Mouse (Mus musculus): ENCODE measurements around the gene Ror2.

Ror2 gene

GRCm38 (mm10) chr13:53233826-53234786 lies 51.8 kb downstream of the Ror2 start:
- DNase-seq (ENCODE audit: low spot score in 2 of 2) = no peak

GRCm38 (mm10) chr13:53233381-53233780 lies 52.5 kb downstream of the Ror2 start:
- peak; percentile 28 for DNase-seq (ENCODE audit: low spot score in 2 of 2)

GRCm38 (mm10) chr13:53232419-53232818 lies 53.5 kb downstream of the Ror2 start:
- no peak for DNase-seq (ENCODE audit: low spot score in 2 of 2)

GRCm38 (mm10) chr13:53230446-53231161 lies 55.3 kb downstream of the Ror2 start:
- peak; percentile 22 to 37 for DNase-seq (ENCODE audit: low spot score in 2 of 2)

- no peak for DNase-seq (ENCODE audit: low spot score in 2 of 2)
These were observed 58.9 kb downstream of the Ror2 start for GRCm38 (mm10) chr13:53227019-53227418.

- DNase-seq (ENCODE audit: low spot score in 2 of 2) = no peak
These were observed 59.5 kb downstream of the Ror2 start for GRCm38 (mm10) chr13:53226461-53226860.

GRCm38 (mm10) chr13:53225925-53226324 lies 60.0 kb downstream of the Ror2 start:
- no peak for DNase-seq (ENCODE audit: low spot score in 2 of 2)

- no peak for DNase-seq (ENCODE audit: low spot score in 2 of 2)
These were observed 64.7 kb downstream of the Ror2 start for GRCm38 (mm10) chr13:53221176-53221575.

GRCm38 (mm10) chr13:53219889-53220288 lies 66.0 kb downstream of the Ror2 start:
- no peak for DNase-seq (ENCODE audit: low spot score in 2 of 2)

- DNase-seq (ENCODE audit: low spot score in 2 of 2) = no peak
These were observed 66.5 kb downstream of the Ror2 start for GRCm38 (mm10) chr13:53219391-53219790.

- DNase-seq (ENCODE audit: low spot score in 2 of 2) = no peak
These were observed 68.4 kb downstream of the Ror2 start for GRCm38 (mm10) chr13:53217396-53217975.

GRCm38 (mm10) chr13:53211971-53212733 lies 73.8 kb downstream of the Ror2 start:
- DNase-seq (ENCODE audit: low spot score in 2 of 2) = no peak

GRCm38 (mm10) chr13:53208556-53208955 lies 77.4 kb downstream of the Ror2 start:
- no peak for DNase-seq (ENCODE audit: low spot score in 2 of 2)

- DNase-seq (ENCODE audit: low spot score in 2 of 2) = no peak
These were observed 80.6 kb downstream of the Ror2 start for GRCm38 (mm10) chr13:53205128-53205911.

- peak in 1 of 2 experiments; percentile 36 for DNase-seq (ENCODE audit: low spot score in 2 of 2)
These were observed 83.5 kb downstream of the Ror2 start for GRCm38 (mm10) chr13:53202439-53202830.

- peak; percentile 11 to 22 for DNase-seq (ENCODE audit: low spot score in 2 of 2)
These were observed 84.1 kb downstream of the Ror2 start for GRCm38 (mm10) chr13:53201628-53202438.

- no peak for DNase-seq (ENCODE audit: low spot score in 2 of 2)
These were observed 85.8 kb downstream of the Ror2 start for GRCm38 (mm10) chr13:53200121-53200520.

GRCm38 (mm10) chr13:53199262-53199661 lies 86.7 kb downstream of the Ror2 start:
- no peak for DNase-seq (ENCODE audit: low spot score in 2 of 2)

- DNase-seq (ENCODE audit: low spot score in 2 of 2) = no peak
These were observed 89.2 kb downstream of the Ror2 start for GRCm38 (mm10) chr13:53196690-53197089.

Measured in frontal cortex, postnatal 36 days (tissue).